Mouse (Mus musculus): ENCODE data around the gene C1s2. TPM values are rescaled to one million over a fixed set of nuclear protein-coding genes. Genes with fewer than 3 reads are reported as not detected.
"Not testable (repeated sequence)": the region's sequence is repeated elsewhere in the genome, so short reads cannot be mapped to it uniquely, and the experiment has no call there.

Gene C1s2
- polyA plus RNA-seq, 1 experiment from 2014 or later, result 0.10 TPM

DNA sequence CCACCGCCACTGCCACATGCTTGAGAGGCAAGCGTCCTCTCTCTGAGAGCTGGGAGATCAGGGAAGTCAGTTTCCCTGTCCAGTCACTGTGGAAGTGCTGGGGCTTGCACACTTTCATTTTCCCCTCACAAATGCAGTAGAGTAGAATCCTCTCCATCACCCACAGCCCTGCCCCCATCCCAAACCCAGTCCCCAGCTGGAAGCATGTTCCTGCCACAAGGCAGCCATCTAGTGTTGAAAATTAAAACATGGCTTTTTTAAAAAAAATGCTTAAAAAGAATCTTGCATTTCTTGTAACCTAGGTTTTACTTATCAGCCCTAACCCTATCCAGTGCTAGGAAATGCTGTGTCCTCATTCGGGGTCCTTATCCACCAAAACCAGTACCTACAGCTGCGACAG, 4.2 kb upstream of the C1s2 start:
- no peak for DNase-seq (ENCODE audit: low spot score)

GRCm38 (mm10) chr6:124636858-124637460, 1.1 kb upstream of the C1s2 start:
- not testable (repeated sequence) for DNase-seq (ENCODE audit: low spot score)

- DNase-seq (ENCODE audit: low spot score), result no peak
Observed at GRCm38 (mm10) chr6:124630763-124631162, 5.1 kb downstream of the C1s2 start.

GRCm38 (mm10) chr6:124626184-124626583, 9.7 kb downstream of the C1s2 start:
- DNase-seq (ENCODE audit: low spot score), result not testable (repeated sequence)

DNA sequence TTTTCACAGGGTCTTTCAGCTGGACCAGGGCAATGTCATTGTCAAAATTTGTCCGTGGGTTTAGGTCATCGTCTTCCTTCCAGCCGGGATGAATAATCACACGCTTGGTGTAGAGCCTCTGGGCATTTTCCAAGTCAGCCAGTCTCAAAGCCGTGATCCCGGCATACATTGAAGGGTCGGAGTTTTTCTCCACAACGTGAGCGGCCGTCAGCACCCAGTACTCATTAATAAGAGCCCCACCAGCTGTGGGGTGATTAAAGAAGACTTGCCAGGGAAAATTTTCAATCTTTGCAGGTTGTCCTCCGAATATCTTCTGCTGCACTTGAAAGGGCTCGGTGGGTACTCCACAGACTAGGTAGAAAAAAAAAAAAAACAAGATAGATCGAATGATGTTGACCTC, 10.3 kb downstream of the C1s2 start:
- DNase-seq (ENCODE audit: low spot score), result no peak

GRCm38 (mm10) chr6:124602031-124602430, 33.9 kb downstream of the C1s2 start:
- no peak for DNase-seq (ENCODE audit: low spot score)

- no peak for DNase-seq (ENCODE audit: low spot score)
Observed at GRCm38 (mm10) chr6:124593121-124593520, 42.8 kb downstream of the C1s2 start.

GRCm38 (mm10) chr6:124592186-124592700, 43.6 kb downstream of the C1s2 start:
- no peak for DNase-seq (ENCODE audit: low spot score)

DNA sequence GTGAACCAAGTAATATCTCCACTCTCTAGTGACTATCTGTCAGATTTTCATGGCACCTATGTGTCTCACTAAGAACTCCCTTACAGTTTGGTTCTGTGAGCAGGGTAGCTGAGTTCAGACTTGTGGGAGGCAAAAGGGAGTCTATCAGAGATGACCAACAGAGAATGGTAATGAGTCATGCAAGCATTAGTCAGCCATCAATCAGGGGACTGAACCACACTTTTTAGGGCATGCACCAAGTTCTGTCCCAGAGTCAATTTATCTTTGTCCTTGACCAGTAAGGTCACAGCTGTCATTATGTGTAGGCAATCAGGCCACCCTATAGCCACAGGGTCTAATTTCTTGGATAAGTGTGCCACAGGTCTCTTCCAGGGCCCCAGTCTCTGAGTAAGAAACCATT, 47.1 kb downstream of the C1s2 start:
- DNase-seq (ENCODE audit: low spot score), result no peak

- DNase-seq (ENCODE audit: low spot score), result no peak
Observed at GRCm38 (mm10) chr6:124586266-124586665, 49.6 kb downstream of the C1s2 start.

DNA sequence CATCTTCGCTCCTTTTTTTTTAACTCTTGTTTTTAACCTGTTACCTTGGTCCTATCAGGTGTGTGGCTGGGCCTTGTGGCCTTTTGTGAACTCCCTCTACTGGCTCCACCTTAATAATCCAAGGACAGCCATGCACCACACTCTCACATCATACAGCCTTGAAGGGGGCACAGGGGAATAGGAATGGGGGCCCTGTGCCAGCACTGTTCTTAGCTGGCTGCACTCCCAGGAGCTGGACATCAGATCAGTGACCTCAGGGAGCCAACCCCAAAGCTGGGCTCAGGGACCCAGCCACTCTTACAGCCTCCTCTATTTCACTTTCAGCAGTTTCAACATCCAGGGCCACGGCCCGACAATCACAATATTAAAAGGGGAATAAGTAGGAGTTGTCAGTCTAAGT, 50.1 kb downstream of the C1s2 start:
- DNase-seq (ENCODE audit: low spot score), result no peak

GRCm38 (mm10) chr6:124584935-124585334, 51.0 kb downstream of the C1s2 start:
- DNase-seq (ENCODE audit: low spot score), result no peak

DNA sequence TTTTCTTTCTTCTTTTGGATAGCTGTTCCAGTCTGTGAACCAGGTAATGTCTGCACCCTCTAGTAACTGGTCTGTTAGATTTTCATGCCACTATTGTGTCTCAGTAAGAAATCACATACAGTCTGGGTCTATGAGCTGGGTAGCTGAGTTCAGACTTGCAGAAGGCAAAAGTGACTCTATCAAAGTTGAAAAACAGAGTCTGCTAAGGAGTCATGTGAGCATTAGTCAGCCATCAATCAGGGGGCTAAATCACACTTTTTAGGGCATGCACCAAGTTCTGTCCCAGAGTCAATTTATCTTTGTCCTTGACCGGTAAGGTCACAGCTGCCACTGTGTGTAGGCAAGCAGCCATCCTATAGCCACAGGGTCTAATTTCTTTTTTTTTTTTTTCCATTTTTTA, 53.7 kb downstream of the C1s2 start:
- DNase-seq (ENCODE audit: low spot score), result no peak

GRCm38 (mm10) chr6:124580155-124580554, 55.7 kb downstream of the C1s2 start:
- not testable (repeated sequence) for DNase-seq (ENCODE audit: low spot score)

DNA sequence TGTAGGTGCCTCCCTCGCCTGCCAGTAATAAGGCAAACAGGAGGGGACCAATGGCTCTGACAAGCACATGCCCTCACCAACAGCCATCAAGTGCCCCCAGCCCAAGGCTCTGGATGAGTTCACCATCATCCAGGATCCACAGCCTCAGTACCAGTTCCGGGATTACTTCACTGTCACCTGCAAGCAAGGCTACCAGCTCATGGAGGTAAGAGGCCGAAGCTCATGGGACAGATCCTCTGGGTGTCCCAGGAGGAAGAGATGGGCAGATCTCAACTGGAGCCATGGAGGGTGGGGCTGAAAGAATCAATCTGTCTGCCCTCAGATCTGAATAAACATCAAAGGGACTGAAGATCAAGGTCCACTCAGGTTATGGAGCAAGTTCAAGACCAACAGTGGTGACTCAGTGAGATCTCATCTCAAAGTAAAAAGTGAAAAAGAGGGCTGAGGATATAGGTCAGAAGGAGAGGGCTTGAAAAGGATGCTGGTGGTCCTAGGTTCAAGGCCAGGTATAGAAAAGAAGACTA, 60.7 kb downstream of the C1s2 start:
- not testable (repeated sequence) for DNase-seq (ENCODE audit: low spot score)

Other genes with a start within 250 kb of the C1s2 start
- gene Pex5, start 221.0 kb downstream of the C1s2 start, polyA plus RNA-seq (2015; fragmentation: Nextera tagmentation; extraction: Ambion mirVana), result 26.4 and 29.9 TPM in 2 replicates
- gene Clstn3, start 171.3 kb downstream of the C1s2 start, polyA plus RNA-seq (2015; fragmentation: Nextera tagmentation; extraction: Ambion mirVana), result 2.7 and 2.9 TPM in 2 replicates
- 0.67 and 0.85 TPM in 2 replicates for gene C1rl, start 143.0 kb downstream of the C1s2 start, polyA plus RNA-seq (2015; fragmentation: Nextera tagmentation; extraction: Ambion mirVana)
- 6.5 and 7.4 TPM in 2 replicates for gene C1ra, start 123.7 kb downstream of the C1s2 start, polyA plus RNA-seq (2015; fragmentation: Nextera tagmentation; extraction: Ambion mirVana)
- 10.1 and 11.2 TPM in 2 replicates for gene C1s1, start 93.7 kb downstream of the C1s2 start, polyA plus RNA-seq (2015; fragmentation: Nextera tagmentation; extraction: Ambion mirVana)
- not detected in 2 replicates for gene C1rb, start 65.8 kb downstream of the C1s2 start, polyA plus RNA-seq (2015; fragmentation: Nextera tagmentation; extraction: Ambion mirVana)
- gene Lpcat3, start 26.9 kb upstream of the C1s2 start, polyA plus RNA-seq (2015; fragmentation: Nextera tagmentation; extraction: Ambion mirVana), result 77.7 and 80.4 TPM in 2 replicates
- gene Emg1, start 76.1 kb upstream of the C1s2 start, polyA plus RNA-seq (2015; fragmentation: Nextera tagmentation; extraction: Ambion mirVana), result 368 and 388 TPM in 2 replicates
- 321 and 329 TPM in 2 replicates for gene Phb2, start 76.3 kb upstream of the C1s2 start, polyA plus RNA-seq (2015; fragmentation: Nextera tagmentation; extraction: Ambion mirVana)
- gene Ptpn6, start 102.6 kb upstream of the C1s2 start, polyA plus RNA-seq (2015; fragmentation: Nextera tagmentation; extraction: Ambion mirVana), result 157 and 167 TPM in 2 replicates
- gene Grcc10, start 105.3 kb upstream of the C1s2 start, polyA plus RNA-seq (2015; fragmentation: Nextera tagmentation; extraction: Ambion mirVana), result 541 and 549 TPM in 2 replicates
- not detected in 2 replicates for gene Gm45234, start 119.9 kb upstream of the C1s2 start, polyA plus RNA-seq (2015; fragmentation: Nextera tagmentation; extraction: Ambion mirVana)
- 4.5 and 4.7 TPM in 2 replicates for gene Atn1, start 120.4 kb upstream of the C1s2 start, polyA plus RNA-seq (2015; fragmentation: Nextera tagmentation; extraction: Ambion mirVana)
- gene Eno2, start 133.6 kb upstream of the C1s2 start, polyA plus RNA-seq (2015; fragmentation: Nextera tagmentation; extraction: Ambion mirVana), result 3.8 TPM in 2 replicates
- gene Lrrc23, start 143.6 kb upstream of the C1s2 start, polyA plus RNA-seq (2015; fragmentation: Nextera tagmentation; extraction: Ambion mirVana), result 2.4 and 3.2 TPM in 2 replicates
- 8.9 and 9.4 TPM in 2 replicates for gene Spsb2, start 172.6 kb upstream of the C1s2 start, polyA plus RNA-seq (2015; fragmentation: Nextera tagmentation; extraction: Ambion mirVana)
- gene Tpi1, start 178.2 kb upstream of the C1s2 start, polyA plus RNA-seq (2015; fragmentation: Nextera tagmentation; extraction: Ambion mirVana), result 231 and 275 TPM in 2 replicates
- 93.0 and 93.4 TPM in 2 replicates for gene Usp5, start 193.4 kb upstream of the C1s2 start, polyA plus RNA-seq (2015; fragmentation: Nextera tagmentation; extraction: Ambion mirVana)
- 240 and 258 TPM in 2 replicates for gene Cdca3, start 193.5 kb upstream of the C1s2 start, polyA plus RNA-seq (2015; fragmentation: Nextera tagmentation; extraction: Ambion mirVana)
- 2.3 and 2.4 TPM in 2 replicates for gene Gnb3, start 204.2 kb upstream of the C1s2 start, polyA plus RNA-seq (2015; fragmentation: Nextera tagmentation; extraction: Ambion mirVana)
- 1.9 TPM in 2 replicates for gene P3h3, start 221.7 kb upstream of the C1s2 start, polyA plus RNA-seq (2015; fragmentation: Nextera tagmentation; extraction: Ambion mirVana)
- 15.2 and 21.8 TPM in 2 replicates for gene Gpr162, start 227.9 kb upstream of the C1s2 start, polyA plus RNA-seq (2015; fragmentation: Nextera tagmentation; extraction: Ambion mirVana)

All from thymus, postnatal 0 days (tissue).